Mouse (Mus musculus): ENCODE results near the gene 9930021J03Rik.

Gene 9930021J03Rik

DNA sequence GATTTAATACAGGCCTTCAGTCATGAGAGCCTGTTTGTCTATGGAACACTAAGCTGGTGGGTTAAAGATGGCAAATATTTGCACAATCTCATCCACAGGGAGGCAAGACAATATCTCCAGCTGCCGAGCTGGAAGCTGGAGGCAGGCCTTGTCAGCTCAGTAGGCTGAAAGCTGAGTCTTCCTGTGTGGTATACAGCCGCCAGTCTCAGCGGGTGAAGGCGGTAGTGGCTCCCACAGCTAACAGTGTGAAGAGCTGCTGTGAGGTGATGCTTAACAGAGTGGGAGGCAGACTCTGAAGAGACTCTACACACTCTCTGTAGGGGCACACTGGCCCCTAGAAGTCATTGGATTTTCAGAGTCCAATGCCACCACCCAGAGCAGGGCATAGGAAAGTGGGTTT, 104.1 kb downstream of the 9930021J03Rik start:
- in situ Hi-C loops (cut with MboI; ENCODE audit: low sequenced_read_pairs): no loop called here

DNA sequence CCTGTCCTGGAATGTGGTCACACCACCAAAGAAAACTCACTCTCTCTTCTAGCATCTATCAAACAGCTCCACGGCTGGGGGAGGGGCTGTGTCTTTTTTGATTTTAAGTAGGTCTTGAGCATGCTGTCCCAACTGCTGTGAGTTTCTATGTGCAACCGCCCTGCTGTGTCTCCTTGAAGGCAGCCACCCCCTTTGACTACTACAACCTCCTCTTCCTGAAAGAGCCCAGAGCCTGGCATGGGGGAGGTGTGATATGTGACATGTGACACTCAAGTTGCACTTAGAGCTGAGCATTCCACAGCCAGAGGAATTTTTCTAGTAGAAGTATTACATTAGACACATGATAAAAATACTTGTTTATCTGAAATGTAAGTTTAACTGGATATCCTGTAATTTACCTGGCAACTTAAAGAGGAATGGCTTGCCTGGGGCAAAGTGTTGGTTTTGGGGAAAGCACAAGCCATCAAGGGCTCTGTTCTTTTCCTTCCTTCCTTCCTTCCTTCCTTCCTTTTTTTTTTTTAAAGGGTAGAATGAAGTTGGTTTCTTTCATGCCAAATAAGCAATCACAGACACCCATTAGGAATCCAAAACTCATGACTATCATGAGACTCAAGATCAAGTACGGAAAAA, 108.4 kb downstream of the 9930021J03Rik start, which contains the start of gene Mlana:
TSS of gene Mlana (plus strand) at position 580 of the 630 bp plus-strand sequence.
- in situ Hi-C loops (cut with MboI; ENCODE audit: low sequenced_read_pairs): no loop called here

DNA sequence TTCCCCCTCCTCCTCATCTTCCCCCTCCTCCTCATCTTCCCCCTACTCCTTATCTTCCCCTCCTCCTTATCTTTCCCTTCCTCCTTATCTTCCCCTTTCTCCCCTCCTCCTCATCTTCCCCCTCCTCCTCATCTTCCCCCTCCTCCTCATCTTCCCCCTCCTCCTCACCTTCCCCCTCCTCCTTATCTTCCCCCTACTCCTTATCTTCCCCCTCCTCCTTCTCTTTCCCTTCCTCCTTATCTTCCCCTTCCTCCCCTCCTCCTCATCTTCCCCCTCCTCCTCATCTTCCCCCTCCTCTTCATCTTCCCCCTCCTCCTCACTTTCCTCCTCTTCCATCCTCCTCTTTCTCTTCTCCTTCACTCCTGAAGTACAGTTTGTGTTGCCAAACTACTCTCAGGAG, 108.9 kb downstream of the 9930021J03Rik start:
- in situ Hi-C loops (cut with MboI; ENCODE audit: low sequenced_read_pairs): no loop called here

DNA sequence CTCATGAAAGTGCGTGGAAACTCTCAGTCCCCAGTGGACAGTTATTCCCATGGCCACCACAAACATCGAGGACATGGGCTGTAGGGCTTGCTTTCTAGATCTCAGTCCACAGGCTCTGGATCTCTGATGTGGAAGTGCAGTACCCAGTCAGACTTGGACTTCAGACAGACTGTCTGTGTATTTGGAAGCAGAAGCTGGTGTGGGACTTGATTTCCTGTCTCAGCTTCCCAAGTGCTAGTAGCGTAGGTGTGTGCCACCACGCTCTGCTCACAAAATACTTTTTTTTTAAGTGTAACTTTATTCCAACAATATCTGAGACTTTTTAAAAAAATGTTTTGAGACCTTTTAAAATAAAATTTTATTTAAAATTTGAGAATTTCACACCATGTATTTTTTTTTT, 109.5 kb downstream of the 9930021J03Rik start:
- in situ Hi-C loops (cut with MboI; ENCODE audit: low sequenced_read_pairs): no loop called here

DNA sequence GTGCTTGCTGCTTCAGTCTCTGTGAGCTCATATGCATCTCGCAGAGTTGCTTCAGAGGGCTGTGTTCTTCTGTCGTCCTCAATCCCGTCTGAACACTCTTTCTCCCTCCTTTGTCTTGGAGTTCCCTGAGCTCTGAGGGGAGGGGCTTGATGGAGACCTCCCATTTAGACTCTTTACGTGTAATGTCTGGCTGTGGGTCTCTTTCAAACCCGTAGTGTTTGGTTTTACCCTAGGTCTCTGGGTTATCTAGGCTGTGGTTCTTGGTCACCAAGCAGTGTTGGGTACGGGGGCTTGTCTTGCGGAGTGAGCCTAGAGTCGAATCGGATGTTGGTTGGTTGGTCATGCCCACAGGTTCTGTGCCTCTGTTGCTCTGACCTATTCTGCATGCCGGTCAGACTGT, 110.7 kb downstream of the 9930021J03Rik start:
- in situ Hi-C loops (cut with MboI; ENCODE audit: low sequenced_read_pairs): no loop called here

DNA sequence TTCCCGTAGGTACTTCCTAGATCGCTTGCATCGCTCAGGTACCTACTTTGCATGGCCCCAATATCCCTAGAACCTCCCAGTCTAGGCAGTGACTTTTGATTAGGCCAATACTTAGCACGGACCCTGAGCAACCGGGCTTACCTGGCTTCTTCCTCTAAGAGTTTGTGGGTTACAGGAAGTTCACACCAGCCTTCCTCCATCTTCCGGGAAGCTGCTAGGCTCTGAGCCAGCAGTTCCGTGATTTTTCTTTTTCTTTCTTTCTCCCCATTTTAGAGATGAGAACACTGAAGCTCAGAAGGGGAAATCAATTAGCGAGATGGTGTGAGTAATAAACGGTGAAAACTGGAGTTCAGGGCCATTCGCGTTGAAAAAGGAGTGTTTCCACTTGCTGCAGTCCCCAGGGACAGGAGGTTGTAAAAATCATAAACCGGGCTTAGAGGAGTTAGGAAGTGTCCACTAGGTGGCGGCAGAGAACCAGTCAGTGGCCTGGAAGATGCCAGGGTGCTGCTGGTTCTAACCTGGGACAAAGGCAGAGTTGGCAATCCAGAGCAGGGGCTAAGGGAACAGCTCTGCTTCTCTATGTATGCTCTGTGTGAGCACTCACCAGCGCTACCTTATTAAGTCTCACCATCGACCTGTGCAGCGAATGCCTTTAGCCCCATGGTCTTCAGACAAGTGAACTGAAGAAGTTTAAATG, 121.8 kb downstream of the 9930021J03Rik start:
- in situ Hi-C loops (cut with MboI; ENCODE audit: low sequenced_read_pairs): no loop called here

DNA sequence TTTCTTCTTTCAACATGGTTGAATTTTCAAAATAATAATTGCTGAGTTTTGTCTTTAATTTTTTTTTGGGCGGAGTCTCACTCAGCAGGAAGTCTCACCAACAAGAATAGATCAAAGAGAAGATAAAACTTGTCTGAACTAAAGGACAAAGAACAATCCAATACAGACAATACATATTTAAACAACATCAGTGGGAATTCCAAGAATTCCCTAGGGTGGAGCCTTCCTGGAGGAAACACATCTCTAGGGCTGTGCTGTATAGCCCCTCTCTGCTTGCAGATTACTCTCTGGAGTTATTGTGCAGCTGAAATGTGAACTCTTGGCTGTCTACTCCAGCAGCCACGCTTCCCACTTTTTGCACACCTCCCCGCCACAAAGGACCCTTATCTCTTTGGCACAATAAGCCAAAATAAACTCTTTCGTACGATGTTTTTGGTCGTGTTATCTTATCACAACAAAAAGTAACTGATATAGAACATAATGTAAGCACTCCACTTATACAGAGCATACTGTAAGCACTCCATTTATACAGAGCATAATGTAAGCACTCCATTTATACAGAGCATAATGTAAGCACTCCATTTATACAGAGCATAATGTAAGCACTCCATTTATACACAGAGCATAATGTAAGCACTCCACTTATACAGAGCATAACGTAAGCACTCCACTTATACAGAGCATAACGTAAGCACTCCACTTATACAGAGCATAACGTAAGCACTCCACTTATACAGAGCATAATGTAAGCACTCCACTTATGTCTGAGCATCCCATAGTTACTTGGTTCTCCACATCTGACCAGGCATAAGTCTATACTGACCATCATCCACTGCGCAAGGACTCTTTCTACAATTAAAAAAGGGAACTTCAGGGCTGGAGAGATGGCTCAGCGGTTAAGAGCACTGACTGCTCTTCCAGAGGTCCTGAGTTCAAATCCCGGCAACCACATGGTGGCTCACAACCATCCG, 125.3 kb downstream of the 9930021J03Rik start:
- in situ Hi-C loops (cut with MboI; ENCODE audit: low sequenced_read_pairs): no loop called here

DNA sequence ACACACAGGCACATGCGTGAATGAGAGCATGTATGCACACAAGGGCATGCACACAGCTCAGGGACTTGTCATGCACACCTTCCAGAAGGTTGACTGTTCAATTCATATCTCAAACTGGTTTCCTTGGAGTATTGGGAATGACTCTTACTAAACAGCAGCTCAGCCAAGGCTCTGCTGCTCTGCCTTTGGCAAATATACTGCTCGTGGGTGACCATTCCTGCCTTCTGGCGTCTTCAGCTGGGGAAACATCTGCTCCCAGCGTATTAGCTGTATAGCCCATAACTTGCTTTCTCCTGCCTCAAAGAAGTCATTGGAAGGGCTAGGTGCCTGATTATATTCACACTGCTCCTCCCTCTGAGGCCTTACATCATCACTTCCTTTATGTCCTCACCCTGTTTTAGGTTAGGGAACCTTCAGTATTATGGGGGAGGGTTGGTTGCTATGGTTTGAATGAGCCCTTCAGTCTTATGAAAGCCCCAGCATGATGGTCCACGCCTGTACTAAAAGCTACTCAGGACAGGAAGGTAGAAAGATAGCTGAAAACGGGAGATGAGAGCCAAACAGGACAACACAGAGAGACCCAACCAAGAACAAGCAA, 127.5 kb downstream of the 9930021J03Rik start:
- in situ Hi-C loops (cut with MboI; ENCODE audit: low sequenced_read_pairs): no loop called here

DNA sequence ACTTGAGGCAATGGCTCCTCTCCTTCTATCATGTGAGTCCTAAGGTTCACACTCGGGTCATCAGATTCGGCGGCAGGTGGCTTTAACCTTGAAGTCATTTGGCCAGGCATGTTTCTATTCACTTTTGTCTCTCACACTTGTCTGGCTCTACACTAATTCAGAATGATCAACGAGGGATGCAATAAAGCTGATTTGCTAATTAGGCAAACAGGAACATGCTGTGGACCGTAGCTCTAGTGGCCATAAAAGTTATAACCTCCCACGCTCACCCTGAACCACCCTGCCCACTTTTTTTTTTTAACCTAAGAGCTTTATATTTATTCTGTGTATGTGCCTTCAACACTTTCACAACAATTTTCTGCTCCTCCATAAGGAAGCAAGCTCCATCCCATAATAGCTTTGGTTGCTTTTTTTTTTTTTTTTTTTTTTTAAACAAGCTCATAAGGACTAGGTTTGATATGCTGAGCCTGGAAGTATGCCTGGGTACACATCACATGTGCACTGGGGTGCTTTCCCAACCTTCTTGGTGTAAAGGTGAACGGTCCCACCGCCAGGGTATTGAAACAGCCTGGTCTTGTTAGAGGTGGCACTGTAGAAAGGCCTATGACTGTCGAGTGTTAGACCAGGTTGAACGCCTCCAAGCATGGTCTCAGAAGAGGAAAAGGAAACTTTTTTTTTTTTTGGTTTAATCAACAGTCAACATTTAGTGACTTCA, 129.2 kb downstream of the 9930021J03Rik start:
- in situ Hi-C loops (cut with MboI; ENCODE audit: low sequenced_read_pairs): no loop called here

DNA sequence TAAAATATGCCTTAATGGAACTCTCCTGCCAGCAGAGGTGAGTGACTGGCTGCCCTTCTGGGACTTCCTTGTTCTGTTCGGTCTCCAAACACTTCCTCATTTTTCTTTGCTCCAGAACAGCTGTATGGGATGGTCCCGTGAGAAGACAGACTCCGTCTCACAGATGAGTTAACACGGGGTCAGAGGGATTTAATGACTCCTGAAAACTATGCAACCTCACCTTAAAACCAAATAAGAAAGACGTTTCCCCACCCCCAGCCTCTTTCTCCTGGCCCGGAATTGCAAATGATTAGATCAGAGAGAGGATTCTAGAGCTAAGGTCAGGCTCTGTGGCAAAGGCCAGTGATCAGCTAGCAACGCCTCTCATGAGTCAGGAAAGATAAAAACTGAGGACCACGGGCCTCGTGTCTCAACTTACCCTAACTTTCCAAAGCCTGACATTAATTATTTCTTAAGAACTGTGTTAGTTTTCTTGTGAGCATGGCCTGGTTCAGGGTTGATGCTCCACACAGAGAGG, 130.2 kb downstream of the 9930021J03Rik start:
- in situ Hi-C loops (cut with MboI; ENCODE audit: low sequenced_read_pairs): no loop called here

DNA sequence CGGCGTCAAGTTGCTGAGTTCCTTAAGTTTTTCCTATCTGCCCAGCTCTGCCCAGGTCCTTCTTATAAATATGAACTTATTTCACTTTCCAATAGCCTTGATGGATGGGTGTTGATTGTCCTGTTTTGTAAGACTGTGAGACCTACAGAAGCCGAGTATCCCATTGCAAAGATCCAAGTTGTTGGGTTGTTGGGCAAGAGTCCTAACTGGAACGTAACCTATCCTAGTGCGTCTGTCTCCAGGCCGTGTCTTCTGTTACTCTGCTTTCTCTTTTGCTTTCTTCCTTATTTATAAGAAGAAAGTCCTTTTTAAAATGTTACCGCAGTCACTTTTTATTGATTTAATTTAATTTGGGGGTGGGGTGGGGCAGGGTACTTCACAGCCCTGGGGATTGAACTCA, 130.8 kb downstream of the 9930021J03Rik start:
- in situ Hi-C loops (cut with MboI; ENCODE audit: low sequenced_read_pairs): no loop called here

DNA sequence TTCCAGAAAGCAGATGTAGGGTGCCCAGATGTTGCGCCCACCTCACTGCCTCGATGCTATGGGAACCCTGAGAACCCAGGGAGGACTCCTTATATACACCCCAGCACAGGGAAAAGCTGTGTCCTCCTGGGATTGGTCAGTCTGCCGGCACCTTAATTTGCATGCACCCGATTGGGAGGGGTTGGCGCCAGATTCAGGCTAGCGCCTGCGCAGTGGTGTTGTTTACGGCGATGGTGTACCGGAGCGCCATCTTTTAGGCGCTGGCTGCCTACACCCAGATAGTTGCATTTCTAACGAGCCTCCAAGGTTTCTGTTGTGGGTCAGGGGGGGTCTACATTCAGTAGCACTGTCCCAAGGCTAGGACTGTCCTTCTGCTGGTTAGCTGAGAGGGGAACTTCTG, 133.1 kb downstream of the 9930021J03Rik start:
- in situ Hi-C loops (cut with MboI; ENCODE audit: low sequenced_read_pairs): no loop called here

DNA sequence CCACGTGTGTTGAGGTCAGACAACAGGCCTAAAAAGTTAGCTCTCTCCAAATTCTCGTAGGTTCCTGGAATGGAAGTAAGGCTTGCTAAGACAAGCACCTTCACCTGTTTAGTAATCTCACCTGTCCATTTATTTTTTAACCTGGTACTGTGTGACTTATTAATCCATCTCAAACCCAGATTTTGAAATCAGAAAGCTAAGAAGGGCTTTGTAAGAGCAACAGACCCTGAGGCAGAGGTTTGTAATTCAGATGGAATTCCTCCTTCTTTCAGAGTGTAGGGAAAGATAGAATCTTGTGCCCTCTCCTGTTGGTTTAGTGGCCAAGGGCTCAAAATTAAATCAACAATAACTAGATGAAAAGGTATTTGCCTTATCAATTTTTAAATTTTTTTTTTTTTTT, 134.6 kb downstream of the 9930021J03Rik start:
- in situ Hi-C loops (cut with MboI; ENCODE audit: low sequenced_read_pairs): no loop called here

DNA sequence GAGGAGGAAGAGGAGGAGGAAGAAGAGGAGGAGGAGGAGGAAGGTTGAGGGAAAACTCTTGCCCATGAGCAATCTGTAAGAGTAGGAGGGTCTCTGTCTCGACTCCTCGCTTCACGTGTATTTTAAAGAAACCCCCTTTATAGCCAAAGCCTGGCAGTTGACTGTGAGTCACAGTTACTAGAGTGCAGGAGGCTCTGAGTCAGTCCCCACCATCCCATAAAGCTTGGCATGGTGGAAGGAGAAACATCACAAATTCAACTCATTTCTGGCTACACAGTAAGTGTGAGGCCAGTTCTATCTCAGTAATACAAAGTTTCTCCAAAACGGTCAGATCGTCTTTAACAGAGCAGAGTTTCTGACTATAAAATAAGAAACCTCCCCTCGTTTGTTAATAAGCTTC, 135.5 kb downstream of the 9930021J03Rik start:
- in situ Hi-C loops (cut with MboI; ENCODE audit: low sequenced_read_pairs): no loop called here

DNA sequence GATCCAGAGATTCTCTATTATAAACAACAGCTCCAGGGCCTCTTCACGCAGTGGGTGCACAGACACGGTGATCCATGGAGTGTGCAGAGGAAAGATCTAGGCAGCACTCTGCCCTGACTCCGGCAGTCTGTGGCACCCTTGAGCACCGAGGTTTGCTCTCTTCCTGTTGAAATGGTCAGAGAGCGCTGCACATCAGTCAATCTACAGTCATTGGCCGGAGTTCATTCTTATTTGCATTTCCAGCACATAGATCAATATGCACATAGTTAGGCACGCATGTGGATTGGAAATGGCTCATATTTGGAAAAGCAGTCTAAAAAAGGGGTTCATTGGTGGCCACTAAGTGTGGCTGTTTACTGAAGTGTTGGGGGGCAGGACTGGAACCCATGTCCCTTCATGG, 137.7 kb downstream of the 9930021J03Rik start:
- in situ Hi-C loops (cut with MboI; ENCODE audit: low sequenced_read_pairs): no loop called here

DNA sequence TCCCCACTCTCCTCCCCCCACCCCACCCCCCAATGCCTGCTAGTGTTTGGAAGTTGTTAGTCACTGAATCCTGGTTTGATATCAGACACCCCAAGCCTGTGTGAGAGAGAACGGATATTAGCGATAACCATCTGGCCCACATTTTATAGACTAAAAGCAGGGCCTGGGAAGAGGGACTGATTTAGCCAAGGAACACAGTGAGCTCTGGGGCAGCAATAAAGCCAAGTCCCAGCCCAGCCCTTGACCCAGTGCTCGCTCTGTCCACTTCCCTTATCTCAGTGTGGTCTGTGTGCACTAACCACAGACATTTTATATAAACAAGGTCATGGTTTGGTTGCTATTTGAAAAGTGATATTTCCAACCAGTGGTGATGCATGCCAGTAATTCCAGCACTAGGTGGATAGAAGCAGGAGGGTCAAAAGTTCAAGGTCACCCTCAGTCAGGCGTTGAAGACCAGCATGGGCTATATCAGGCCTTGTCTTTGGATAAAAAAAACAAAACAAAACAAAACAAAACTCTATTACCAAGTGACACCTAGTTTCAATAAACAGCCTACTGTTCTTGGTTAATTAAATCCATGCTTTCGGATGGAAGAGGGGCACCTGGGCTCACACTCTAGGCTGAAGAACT, 138.7 kb downstream of the 9930021J03Rik start:
- in situ Hi-C loops (cut with MboI; ENCODE audit: low sequenced_read_pairs): no loop called here

DNA sequence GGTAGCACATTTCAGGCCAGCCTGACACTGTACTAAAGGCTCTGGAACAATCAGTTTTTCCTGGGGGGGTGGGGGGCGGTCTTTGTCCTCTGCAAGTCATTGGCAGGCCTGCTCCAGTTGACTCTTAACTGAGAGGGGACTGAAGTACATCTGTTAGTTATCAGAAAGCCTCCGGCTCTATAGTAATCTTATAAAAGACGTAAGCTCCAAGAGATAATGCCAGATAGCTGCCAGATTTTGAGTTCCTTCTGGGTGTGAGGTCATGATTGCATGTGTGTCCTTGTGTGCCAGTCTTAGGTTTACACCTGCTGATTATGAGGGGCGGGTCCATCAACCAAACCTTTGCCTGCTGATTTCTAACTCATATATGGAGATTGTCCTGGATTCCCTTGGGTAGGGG, 139.6 kb downstream of the 9930021J03Rik start:
- in situ Hi-C loops (cut with MboI; ENCODE audit: low sequenced_read_pairs): no loop called here

DNA sequence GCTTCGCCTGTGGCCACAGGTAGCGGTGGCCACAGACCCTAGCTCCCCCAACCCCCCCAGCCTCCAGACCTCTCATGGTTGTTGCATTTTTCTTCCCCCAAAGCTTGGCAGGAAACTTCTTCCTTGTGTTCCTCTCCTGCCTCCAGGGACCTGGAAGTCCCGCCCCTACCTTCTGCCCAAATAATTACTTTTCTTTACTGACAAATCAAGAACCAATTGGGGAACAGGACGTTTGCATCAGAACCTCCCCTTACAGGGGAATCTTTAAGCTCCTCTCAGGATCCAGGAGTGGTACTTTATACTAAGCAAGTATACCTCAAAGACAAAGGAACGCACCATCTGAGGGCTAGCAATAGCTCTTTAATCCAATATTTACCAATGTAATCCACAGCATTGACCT, 140.9 kb downstream of the 9930021J03Rik start:
- in situ Hi-C loops (cut with MboI; ENCODE audit: low sequenced_read_pairs): no loop called here
